Mouse (Mus musculus): ENCODE results near the gene Rpn2.

Rpn2 gene

GRCm38 (mm10) chr2:157353183-157353582, 74.4 kb downstream of the Rpn2 start:
- no peak for DNase-seq

- DNase-seq, result no peak
Observed at GRCm38 (mm10) chr2:157354106-157354505, 75.3 kb downstream of the Rpn2 start.

GRCm38 (mm10) chr2:157360028-157360427, 81.2 kb downstream of the Rpn2 start:
- DNase-seq, result no peak

- DNase-seq, result no peak
Observed at GRCm38 (mm10) chr2:157363031-157363430, 84.2 kb downstream of the Rpn2 start.

GRCm38 (mm10) chr2:157366762-157367161, 87.9 kb downstream of the Rpn2 start:
- no peak for DNase-seq

- DNase-seq, result peak; percentile 98 to 99
Observed at GRCm38 (mm10) chr2:157367184-157367893, 88.5 kb downstream of the Rpn2 start, which contains the start of gene Manbal. TSS of gene Manbal (plus strand) at chr2:157367594.

- DNase-seq, result no peak
Observed at GRCm38 (mm10) chr2:157367991-157368390, 89.2 kb downstream of the Rpn2 start.

GRCm38 (mm10) chr2:157371696-157372095, 92.9 kb downstream of the Rpn2 start:
- no peak for DNase-seq

- DNase-seq, result no peak
Observed at GRCm38 (mm10) chr2:157373681-157374080, 94.9 kb downstream of the Rpn2 start.

GRCm38 (mm10) chr2:157375051-157375450, 96.2 kb downstream of the Rpn2 start:
- no peak for DNase-seq

Data from cerebellum, postnatal 10 days (tissue).